25 mouse cellular contexts compared by ENCODE assay signal in genomic region chr7:71946548-71946947, GRCm38 (mm10).
DNase-seq lines count a peak whose midpoint lies in the region; ATAC-seq and TF ChIP-seq lines count a peak whose summit lies in the region.
"Had no signal": no experiment of that assay in that cellular context is flagged by ENCODE, and none has a peak within 500 bp of the region (broad histone marks: within the 10 kb centered on the region; RNA-seq: fewer than 3 reads in every experiment).

No protein-coding gene starts in this region.

- H3K4me1 ChIP-seq in lung, embryonic 14.5 days (ENCODE audit: insufficient read depth), result 0 out of 2 replicates have a peak, but pooled peaks cover 5% of the 10 kb centered on the region
- H3K4me1 ChIP-seq: heart, embryonic 12.5 days; megakaryocyte, embryonic 14.5 days had no signal

- H3K4me2 ChIP-seq in lung, embryonic 14.5 days, result no peak overlapping the region
- H3K4me2 ChIP-seq: heart, embryonic 12.5 days; midbrain, embryonic 12.5 days; neural tube, embryonic 12.5 days had no signal

- H3K9ac ChIP-seq in lung, embryonic 14.5 days, result no peak overlapping the region
- H3K9ac ChIP-seq: heart, embryonic 12.5 days; liver, embryonic 14.5 days; midbrain, embryonic 12.5 days; neural tube, embryonic 12.5 days had no signal

- H3K27ac ChIP-seq in lung, embryonic 14.5 days (ENCODE audit: low read depth), result no peak overlapping the region
- H3K27ac ChIP-seq: liver, embryonic 14.5 days; midbrain, embryonic 12.5 days; neural tube, embryonic 12.5 days; stomach, postnatal 0 days had no signal

- no peaks in the 10 kb centered on the region for H3K9me3 ChIP-seq in lung, embryonic 14.5 days (ENCODE audit: low read depth, low read length)
- H3K9me3 ChIP-seq: heart, embryonic 12.5 days; megakaryocyte, embryonic 14.5 days; midbrain, embryonic 12.5 days; neural tube, embryonic 12.5 days had no signal

- DNase-seq in cerebellum, postnatal 10 days, result peak; percentile 3 to 4
- no peak for DNase-seq in cerebellum, adult 18-20 months
- DNase-seq in heart, postnatal 4 days, result peak; percentile 29
- no peak for DNase-seq in heart, adult 18-20 months
- DNase-seq in lung, embryonic 14.5 days, result peak; percentile 20
- DNase-seq in lung, adult 18-20 months, result no peak
- DNase-seq in lung, postnatal 36 days, result peak; percentile 17
- DNase-seq in frontal cortex, postnatal 36 days (ENCODE audit: low spot score in 2 of 2), result no peak
- DNase-seq: adrenal gland, adult 2 months; cerebellum, adult 9-10 months; liver; right cerebral cortex, adult 18-20 months; thymus, adult 18-20 months; thymus, postnatal 25 days had no signal

- WGBS in lung, embryonic 14.5 days, result 67% methylated on average over 6 of the region's 6 CpGs

- ATAC-seq in lung, embryonic 14.5 days (ENCODE audit: insufficient read depth), result no peak
- ATAC-seq: activated CD4-positive, CD25-positive, alpha-beta regulatory T cell, adult 4 months; hindbrain, embryonic 16.5 days had no signal

- no peaks in the 10 kb centered on the region for H3K27me3 ChIP-seq in lung, embryonic 14.5 days (ENCODE audit: insufficient read depth, low read length)
- H3K27me3 ChIP-seq: CH12.LX; heart, embryonic 12.5 days; megakaryocyte, embryonic 14.5 days; midbrain, embryonic 12.5 days; neural tube, embryonic 12.5 days had no signal

- TF ChIP-seq CTCF in lung, embryonic 14.5 days (IDR thresholded peaks at IDR 0.05; ENCODE audit: low read depth), result no peak

- no peaks in the 10 kb centered on the region for H3K36me3 ChIP-seq in lung, embryonic 14.5 days (ENCODE audit: insufficient read depth)
- H3K36me3 ChIP-seq: heart, embryonic 12.5 days; midbrain, embryonic 12.5 days; neural tube, embryonic 12.5 days had no signal

- no peak overlapping the region for H3K4me3 ChIP-seq in lung, embryonic 14.5 days (ENCODE audit: low read depth, low read length)
- H3K4me3 ChIP-seq: erythroblast, embryonic 14.5 days; heart, embryonic 12.5 days; megakaryocyte, embryonic 14.5 days; midbrain, embryonic 12.5 days; myocyte; neural tube, embryonic 12.5 days had no signal

Comparison
In these comparisons a context has a peak if more than half of its experiments do, and no peak if none do; other contexts are left out.
1. DNase-seq: peak in cerebellum, postnatal 10 days (2 of 2), heart, postnatal 4 days (single experiment), lung, embryonic 14.5 days (single experiment) and lung, postnatal 36 days (single experiment); none in cerebellum, adult 18-20 months (0 of 2), heart, adult 18-20 months (0 of 2), lung, adult 18-20 months (0 of 2) and frontal cortex, postnatal 36 days (0 of 2).